Mouse (Mus musculus): ENCODE data around the gene Cfap97d1.

DNA sequence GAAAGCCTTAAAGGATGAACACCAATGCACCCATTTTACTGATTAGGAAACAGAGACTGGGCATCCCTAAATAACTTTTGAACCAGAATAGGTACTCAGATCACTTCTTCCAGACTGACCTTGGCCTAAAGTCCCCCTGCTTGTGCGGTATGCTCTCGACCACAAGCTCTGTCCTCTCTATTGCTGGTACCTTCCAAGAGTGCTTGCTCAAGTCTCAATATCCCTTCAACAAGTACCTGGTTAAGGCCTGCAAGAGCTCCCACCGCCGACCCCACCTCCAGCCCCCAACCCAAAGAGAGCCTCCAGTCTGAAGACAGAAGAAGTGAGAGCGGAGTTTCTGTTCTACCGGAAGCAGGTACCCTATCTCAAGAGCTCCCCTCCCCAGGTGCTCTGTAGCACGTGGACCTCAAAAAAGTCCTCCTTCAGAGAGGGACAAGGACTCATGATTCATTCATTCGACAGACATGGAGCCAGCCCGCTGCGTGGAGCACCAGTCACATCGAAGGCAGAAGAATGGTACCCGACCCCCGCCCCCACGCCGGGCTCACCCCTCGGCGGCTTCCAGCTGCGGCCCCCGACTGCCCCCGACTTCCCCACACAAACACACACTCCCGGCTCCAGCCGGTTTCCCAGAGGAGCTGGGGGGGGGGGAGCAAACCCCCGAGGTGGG lies 42.0 kb downstream of the Cfap97d1 start:
- TF ChIP-seq CTCF (IDR thresholded peaks at IDR 0.05) (no peak), EP300 (IDR thresholded peaks at IDR 0.05) (no peak)
